Mouse (Mus musculus) heart, embryonic 15.5 days (tissue): ENCODE data around the gene Cdc42ep4. TPM values are rescaled to one million over a fixed set of nuclear protein-coding genes. Genes with fewer than 3 reads are reported as not detected.

Experiments used
- ATAC-seq: fragments of 200-750 bp; cut with Nextera tagmentation; replicated peaks from 2 replicates; pipeline ENCODE4 v1.8.0; 2017; ENCODE audit warnings: low read depth, moderate TSS enrichment; ENCODE audit not compliant: insufficient number of reproducible peaks, insufficient read depth, low FRiP score
- H3K27ac ChIP-seq: fragments of 300-500 bp; sonication (generic); 2 replicates; pipeline ENCODE4 v1.5.1; 2015; ENCODE audit warnings: mild to moderate bottlenecking, inconsistent platforms
- H3K27me3 ChIP-seq: fragments of 300-500 bp; sonication (generic); 2 replicates; pipeline ENCODE4 v1.6.1; 2015; ENCODE audit warnings: inconsistent platforms
- H3K36me3 ChIP-seq: fragments of 300-500 bp; sonication (generic); 2 replicates; pipeline ENCODE4 v1.6.1; 2015; ENCODE audit warnings: mild to moderate bottlenecking, inconsistent platforms
- H3K4me1 ChIP-seq: fragments of 300-500 bp; sonication (generic); replicated peaks from 2 replicates; pipeline ENCODE4 v1.6.1; 2015; ENCODE audit warnings: inconsistent platforms
- H3K4me2 ChIP-seq: fragments of 300-500 bp; sonication (generic); 2 replicates; pipeline ENCODE4 v1.6.1; 2015; ENCODE audit warnings: inconsistent platforms, mild to moderate bottlenecking, moderate library complexity
- H3K4me3 ChIP-seq: fragments of 300-500 bp; sonication (generic); 2 replicates; pipeline ENCODE4 v1.5.1; 2015; ENCODE audit warnings: mild to moderate bottlenecking, inconsistent platforms
- H3K9ac ChIP-seq: fragments of 300-500 bp; sonication (generic); 2 replicates; pipeline ENCODE4 v1.6.1; 2015; ENCODE audit warnings: mild to moderate bottlenecking, inconsistent platforms
- H3K9me3 ChIP-seq: fragments of 300-500 bp; sonication (generic); replicated peaks from 2 replicates; pipeline ENCODE4 v1.6.1; 2016; ENCODE audit warnings: inconsistent platforms
- WGBS: fragments of 180-500 bp; shearing (Covaris S2); methylation state at CpG from one replicate; pipeline ENCODE4 v1.1.7; 2015; ENCODE audit warnings: mixed read lengths; 5-methylcytosine and 5-hydroxymethylcytosine counted together
- polyA plus RNA-seq: library from polyadenylated mRNA; unstranded; fragments of >200 nt; fragmentation: Nextera tagmentation; extraction: Ambion mirVana; gene quantifications from 2 replicates; pipeline ENCODE4 v1.2.1, GENCODE M21; 2015

The Cdc42ep4 gene
- polyA plus RNA-seq = 21.2 and 32.3 TPM in 2 replicates

DNA sequence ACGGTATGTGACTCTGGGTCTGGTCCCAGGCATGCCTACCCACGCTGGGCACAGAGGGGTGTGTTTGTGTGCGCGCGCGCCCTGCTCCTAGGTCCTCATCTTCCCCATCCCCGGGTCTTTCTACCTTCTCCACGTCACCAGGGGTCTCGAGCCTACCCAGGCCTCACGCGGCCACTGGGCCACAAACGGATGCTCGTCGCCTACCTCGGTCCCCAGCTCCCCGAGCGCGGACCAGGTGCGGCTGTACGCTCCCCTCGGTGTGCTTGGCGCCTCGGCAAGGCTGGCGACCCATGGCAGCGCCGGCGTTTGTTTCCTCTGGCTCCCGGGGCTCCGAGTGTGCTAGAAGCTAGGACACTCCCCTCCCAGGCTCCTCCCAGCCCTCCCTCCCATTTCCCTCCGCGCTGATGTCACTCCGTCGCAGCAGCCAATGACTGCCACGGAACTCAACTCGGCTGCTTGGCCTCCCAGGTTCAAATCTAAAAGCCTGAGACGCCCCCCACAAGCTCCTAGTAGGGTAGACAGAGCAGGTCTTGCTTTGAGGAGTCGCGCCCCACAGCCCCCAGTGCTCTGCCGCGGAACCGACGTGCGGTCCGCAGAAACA is at the start of gene Cdc42ep4:
Gene Cdc42ep4 (minus strand): TSS at position 398 of the 601 bp plus-strand sequence.
- ATAC-seq = peak; percentile 81
- H3K4me3 ChIP-seq = peak within 1 kb of the TSS; percentile 83
- no peaks in the 10 kb centered on the region for H3K9me3 ChIP-seq
- peak within 1 kb of the TSS; percentile 95 for H3K4me2 ChIP-seq
- peak within 1 kb of the TSS; percentile 82 for H3K9ac ChIP-seq
- no peaks in the 10 kb centered on the region for H3K36me3 ChIP-seq
- no peaks in the 10 kb centered on the region for H3K27me3 ChIP-seq
- WGBS = under 1% methylated on average over 44 of the region's 44 CpGs
- peaks cover 47% of the 10 kb centered on the region for H3K4me1 ChIP-seq
- peak within 1 kb of the TSS; percentile 92 for H3K27ac ChIP-seq

DNA sequence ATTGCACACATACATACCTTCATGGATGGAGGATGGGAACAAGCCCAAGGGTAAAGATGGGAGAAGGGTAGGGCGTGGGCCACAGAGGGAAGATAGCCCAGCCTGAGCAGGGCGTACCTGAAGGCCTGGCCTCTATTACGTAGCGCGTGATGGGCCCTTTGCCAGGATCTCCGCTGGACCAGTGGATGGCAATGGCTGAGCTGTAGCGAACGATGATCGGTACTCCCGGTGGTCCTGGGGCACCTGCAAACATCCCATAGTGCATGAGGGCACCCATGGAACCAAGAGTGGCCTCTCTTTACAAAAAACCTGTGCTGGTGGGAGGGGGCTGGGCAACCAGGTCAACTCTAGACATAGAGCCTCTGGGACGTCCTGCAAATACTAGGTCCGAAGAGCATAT is 48.3 kb upstream of the Cdc42ep4 start:
- WGBS = 88% methylated on average over 12 of the region's 12 CpGs
- Histone ChIP-seq H3K36me3 (no peaks in the 10 kb centered on the region), H3K27me3 (no peaks in the 10 kb centered on the region; the same call in 1 of the 2 replicates), H3K9ac (no peak overlapping the region), H3K9me3 (no peaks in the 10 kb centered on the region), H3K4me1 (peaks cover 42% of the 10 kb centered on the region), H3K27ac (no peak overlapping the region), H3K4me2 (no peak overlapping the region), H3K4me3 (no peak overlapping the region)
- no peak for ATAC-seq

DNA sequence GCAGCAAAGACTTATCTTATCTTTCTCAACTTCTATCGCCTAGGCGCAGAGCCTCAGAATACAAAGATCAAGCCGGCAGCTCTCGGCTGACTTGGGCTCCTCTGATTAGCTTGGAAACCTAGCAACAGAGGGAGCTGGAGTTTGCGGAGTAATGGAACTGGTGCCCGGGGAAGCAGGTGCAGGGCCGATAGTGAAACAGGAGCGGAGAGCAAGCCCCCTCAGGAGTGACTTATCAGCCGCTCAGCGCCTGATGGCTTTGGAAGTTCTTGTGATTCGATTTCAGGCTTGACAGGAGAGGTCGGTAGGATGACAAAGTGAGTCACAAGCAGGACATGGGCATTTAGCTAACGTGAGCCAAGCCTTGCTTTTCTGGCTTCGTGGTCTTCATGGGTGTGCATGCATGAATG is 47.4 kb upstream of the Cdc42ep4 start:
- ATAC-seq = no peak
- no peaks in the 10 kb centered on the region for H3K27me3 ChIP-seq
- H3K4me1 ChIP-seq = peaks cover 42% of the 10 kb centered on the region
- no peaks in the 10 kb centered on the region for H3K36me3 ChIP-seq
- no peak overlapping the region for H3K9ac ChIP-seq
- 34% methylated on average over 14 of the region's 14 CpGs for WGBS
- no peak overlapping the region for H3K4me3 ChIP-seq
- H3K4me2 ChIP-seq = 0 out of 2 replicates have a peak overlapping the region, but pooled peaks have one; percentile 2
- no peaks in the 10 kb centered on the region for H3K9me3 ChIP-seq
- no peak overlapping the region for H3K27ac ChIP-seq

DNA sequence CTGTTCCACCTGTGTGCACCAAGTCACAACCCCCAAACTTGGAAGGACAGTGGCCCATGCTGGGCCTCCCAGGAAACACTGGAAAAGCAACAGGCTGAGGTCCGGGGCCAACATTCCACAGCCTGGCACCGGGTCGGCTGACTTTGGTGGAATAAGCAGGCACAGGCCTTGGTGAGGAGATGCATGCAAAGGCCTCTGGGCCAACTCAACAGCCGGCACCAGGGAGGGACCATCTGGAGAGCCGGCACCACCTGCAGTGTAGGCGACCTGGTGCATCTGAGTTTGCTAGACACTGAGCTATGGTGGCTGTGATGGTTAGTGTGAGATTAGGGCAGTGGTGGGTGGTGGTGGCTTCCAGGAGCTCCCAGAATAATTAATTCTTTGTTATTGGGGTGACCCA is 46.3 kb upstream of the Cdc42ep4 start:
- Histone ChIP-seq H3K36me3 (no peaks in the 10 kb centered on the region), H3K4me3 (no peak overlapping the region), H3K27ac (no peak overlapping the region), H3K4me1 (peaks cover 35% of the 10 kb centered on the region), H3K4me2 (no peak overlapping the region), H3K27me3 (peaks cover 4% of the 10 kb centered on the region; the same call in 1 of the 2 replicates), H3K9ac (no peak overlapping the region), H3K9me3 (no peaks in the 10 kb centered on the region)
- 71% methylated on average over 6 of the region's 6 CpGs for WGBS
- ATAC-seq = no peak

DNA sequence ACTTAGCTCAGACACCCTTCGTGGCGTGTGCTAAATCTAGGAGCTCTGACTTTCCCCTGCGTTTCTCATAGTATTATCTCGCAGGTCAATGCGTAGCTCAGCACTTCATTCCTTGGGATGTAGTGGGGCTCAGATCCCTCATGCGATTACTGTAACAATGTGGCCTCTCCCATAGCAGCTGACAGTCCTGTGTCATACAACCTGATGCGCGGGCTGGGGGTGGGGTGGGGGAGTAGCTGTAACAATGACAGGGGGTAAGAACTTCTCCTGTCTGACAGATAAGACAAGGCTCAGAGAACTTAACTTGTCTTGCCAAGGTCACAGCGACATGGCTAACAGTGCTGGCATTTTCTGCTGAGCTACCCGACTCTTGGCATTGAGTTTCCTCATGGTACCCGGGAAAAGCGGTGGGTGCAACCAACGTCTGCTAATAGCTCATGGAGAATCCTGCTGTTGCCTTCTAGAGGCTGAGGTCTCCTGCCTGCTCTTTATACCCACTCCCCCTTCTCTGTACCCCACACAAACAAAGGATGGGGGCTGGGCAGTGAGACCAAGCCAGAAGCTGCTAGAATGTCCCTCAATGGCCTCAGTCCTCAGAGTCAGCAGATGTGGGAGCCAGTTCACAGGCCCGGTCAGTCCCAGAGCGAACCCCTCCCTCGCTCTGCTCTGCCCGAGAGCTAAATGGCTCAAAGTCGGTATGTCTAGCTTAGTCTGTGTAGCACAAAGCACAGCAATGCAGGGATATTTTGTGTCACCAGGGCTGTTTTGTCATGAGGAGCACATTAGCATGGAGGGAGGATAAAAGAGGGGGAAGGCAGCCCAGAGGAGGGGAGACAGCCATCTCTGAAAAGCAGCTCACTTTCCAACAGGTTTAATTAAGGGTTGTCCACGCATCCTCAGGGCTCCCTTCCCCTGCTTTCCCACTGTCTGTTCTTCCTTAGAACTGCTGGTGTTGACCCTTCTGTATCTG is 45.6 kb upstream of the Cdc42ep4 start:
- Histone ChIP-seq H3K36me3 (no peaks in the 10 kb centered on the region), H3K4me2 (no peak overlapping the region), H3K4me1 (peaks cover 28% of the 10 kb centered on the region), H3K27me3 (peaks cover 4% of the 10 kb centered on the region; the same call in 1 of the 2 replicates), H3K4me3 (no peak overlapping the region), H3K9me3 (no peaks in the 10 kb centered on the region), H3K9ac (no peak overlapping the region), H3K27ac (no peak overlapping the region)
- ATAC-seq = no peak
- WGBS = 61% methylated on average over 19 of the region's 19 CpGs

DNA sequence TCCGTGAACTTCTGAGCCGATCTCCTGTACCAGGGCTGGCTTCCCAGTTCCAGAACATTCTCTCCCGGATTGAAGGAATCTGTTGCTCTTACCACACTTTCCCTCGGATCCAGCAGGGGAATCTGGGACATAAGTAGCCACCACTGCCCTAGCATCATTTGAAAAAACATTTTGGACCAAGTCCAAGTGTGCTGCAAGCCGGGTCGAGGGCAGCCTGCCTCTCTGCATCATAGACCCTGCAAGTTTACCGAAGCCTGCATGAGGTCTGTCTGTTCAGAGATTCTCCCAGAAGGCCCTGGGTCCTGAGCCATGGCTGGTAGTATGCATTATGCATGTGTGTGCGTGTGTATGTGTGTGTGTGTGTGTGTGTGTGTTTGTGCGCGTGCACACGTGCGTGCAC is 44.2 kb upstream of the Cdc42ep4 start:
- Histone ChIP-seq H3K9me3 (no peaks in the 10 kb centered on the region), H3K27ac (no peak overlapping the region), H3K36me3 (no peaks in the 10 kb centered on the region), H3K4me1 (peaks cover 16% of the 10 kb centered on the region), H3K27me3 (peaks cover 4% of the 10 kb centered on the region; the same call in 1 of the 2 replicates), H3K9ac (no peak overlapping the region), H3K4me2 (no peak overlapping the region), H3K4me3 (no peak overlapping the region)
- no peak for ATAC-seq
- WGBS = 71% methylated on average over 12 of the region's 12 CpGs

DNA sequence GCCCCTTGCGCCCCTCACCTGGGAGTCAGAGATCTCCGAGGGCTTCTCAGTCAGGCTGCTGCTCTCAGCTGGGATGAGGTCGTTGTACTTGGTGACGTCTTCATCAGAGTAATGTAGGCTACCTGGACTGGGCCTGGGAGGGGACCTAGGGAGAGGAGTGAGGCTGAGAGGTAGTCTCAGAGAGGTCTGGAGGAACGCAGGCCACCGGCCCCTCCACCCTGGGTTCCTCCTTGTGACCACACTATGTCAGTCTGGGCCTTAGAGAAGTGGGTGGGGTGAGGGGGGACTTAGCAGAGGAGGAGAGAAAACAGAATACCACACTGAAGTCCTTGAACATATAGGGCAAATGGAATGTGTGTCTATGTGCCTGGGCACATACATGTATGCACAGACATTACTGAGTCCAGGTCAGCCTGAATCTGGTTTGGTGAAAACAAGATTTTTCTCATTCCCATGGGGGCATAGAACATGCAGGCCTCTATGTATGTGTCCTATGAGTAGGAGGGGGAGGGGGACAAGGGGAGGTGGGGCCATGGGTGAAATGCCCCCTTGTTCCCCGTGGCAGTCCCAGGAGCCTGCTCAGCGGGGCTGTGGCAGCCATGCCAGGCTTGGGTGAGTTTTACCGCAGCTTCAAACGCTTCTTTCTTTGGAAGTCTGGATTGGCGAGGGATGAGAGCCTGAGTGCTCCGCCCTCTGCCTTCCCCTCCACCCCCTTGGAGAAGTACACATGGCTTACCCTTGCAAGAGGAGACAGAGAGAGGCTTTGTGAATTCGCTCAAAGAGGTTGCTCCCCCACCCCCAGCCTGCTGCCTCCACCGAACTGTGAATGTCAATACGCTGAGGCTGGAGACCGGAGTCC is 39.9 kb upstream of the Cdc42ep4 start:
- H3K9ac ChIP-seq = no peak overlapping the region
- ATAC-seq = no peak
- H3K4me1 ChIP-seq = peaks cover 15% of the 10 kb centered on the region
- H3K9me3 ChIP-seq = no peaks in the 10 kb centered on the region
- H3K4me3 ChIP-seq = no peak overlapping the region
- peaks cover 4% of the 10 kb centered on the region; the same call in 1 of the 2 replicates for H3K27me3 ChIP-seq
- WGBS = 66% methylated on average over 16 of the region's 16 CpGs
- no peaks in the 10 kb centered on the region for H3K36me3 ChIP-seq
- no peak overlapping the region for H3K27ac ChIP-seq
- H3K4me2 ChIP-seq = no peak overlapping the region

DNA sequence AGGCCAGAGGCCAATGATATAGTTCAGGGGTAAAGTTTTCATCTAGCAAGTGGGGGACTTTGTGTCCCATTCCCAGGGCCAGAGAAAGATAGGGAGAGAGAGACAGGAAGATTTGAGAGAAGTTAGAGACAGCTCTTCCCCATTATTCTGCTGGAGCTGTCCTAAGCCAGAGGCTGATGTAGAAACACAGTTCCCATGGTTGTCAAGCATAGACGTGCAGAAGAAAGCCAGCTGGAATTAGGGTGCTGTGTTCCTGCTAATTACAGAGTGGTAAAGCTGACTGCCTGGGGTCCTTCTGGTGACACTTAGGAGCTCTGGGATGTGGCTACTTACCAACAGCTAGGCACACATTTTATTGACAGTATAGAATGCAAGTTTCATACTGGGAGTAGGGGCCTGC is 37.4 kb upstream of the Cdc42ep4 start:
- peak overlapping the region; percentile 47 for H3K27ac ChIP-seq
- no peaks in the 10 kb centered on the region for H3K36me3 ChIP-seq
- H3K9ac ChIP-seq = no peak overlapping the region
- no peak overlapping the region for H3K4me2 ChIP-seq
- H3K27me3 ChIP-seq = peaks cover 4% of the 10 kb centered on the region; the same call in 1 of the 2 replicates
- H3K4me1 ChIP-seq = peaks cover 36% of the 10 kb centered on the region
- WGBS = 28% methylated on average over 1 of the region's 1 CpGs
- H3K9me3 ChIP-seq = no peaks in the 10 kb centered on the region
- no peak overlapping the region for H3K4me3 ChIP-seq
- no peak for ATAC-seq

DNA sequence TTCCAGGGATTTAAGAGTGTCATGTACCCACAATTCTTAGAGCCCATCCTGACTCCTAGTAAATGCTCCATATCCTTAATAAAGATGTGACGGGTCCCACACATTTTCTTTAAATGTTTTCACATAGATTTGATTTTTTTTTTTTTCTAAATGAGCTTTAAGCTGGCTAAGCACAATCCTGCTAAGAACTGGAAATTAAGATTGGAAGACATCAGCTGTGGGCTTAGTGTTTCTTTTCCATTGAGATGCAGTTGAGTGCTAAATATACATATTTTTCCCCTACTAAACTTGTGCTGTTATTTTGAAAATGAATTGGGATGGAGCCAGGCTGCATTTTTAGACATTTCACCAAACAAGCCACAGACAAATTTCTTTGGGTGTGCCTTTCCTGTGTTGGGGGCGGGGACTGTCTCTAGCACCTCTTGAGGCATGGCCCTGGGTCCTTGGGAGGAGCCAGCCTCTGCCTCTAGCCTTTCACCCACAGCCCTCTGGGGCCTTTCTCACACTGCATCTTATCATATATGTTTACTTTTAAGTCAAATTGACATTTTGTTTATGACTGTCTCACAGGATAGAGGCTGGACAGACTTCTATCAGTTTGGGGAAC is 36.6 kb upstream of the Cdc42ep4 start:
- peaks cover 36% of the 10 kb centered on the region for H3K4me1 ChIP-seq

DNA sequence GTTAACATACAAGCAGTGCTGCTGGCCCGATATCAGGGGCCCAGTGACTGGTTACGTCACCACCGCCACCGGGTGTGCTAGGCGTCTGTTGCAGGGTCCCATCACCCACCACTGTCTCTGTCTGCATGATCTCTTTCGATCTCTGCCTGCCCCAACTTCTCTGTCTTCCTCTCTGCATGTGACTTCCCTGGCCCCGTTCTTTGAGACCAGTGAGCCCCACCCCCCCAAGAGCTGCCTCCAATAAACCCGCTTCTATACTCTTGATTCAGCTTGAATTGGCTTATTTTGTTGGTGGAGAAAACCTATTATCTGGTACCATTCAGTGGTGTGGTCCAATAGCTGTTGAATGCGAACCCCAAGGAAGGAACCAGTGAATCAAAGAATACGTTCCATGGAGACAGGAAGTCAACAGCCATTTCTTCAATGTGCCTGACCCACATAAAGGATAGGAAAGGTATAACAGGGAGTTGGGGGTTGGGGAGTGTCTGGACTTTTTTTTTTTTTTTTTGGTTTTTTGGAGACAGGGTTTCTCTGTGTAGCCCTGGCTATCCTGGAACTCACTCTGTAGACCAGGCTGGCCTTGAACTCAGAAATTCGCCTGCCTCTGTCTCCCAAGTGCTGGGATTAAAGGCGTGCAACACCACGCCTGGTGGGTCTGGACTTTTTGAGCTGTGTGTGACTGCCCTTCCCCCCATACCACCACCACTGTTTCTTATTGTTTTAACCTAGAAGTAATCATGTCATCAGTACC is 35.9 kb upstream of the Cdc42ep4 start:
- Histone ChIP-seq H3K4me2 (no peak overlapping the region), H3K9ac (no peak overlapping the region), H3K27ac (0 out of 2 replicates have a peak overlapping the region, but pooled peaks have one; percentile 47), H3K9me3 (no peaks in the 10 kb centered on the region), H3K4me1 (peaks cover 36% of the 10 kb centered on the region), H3K36me3 (no peaks in the 10 kb centered on the region), H3K27me3 (no peaks in the 10 kb centered on the region), H3K4me3 (no peak overlapping the region)
- no peak for ATAC-seq
- WGBS = 74% methylated on average over 13 of the region's 13 CpGs

More for the DNA sequence above, 36.6 kb upstream of the Cdc42ep4 start:
- WGBS = 69% methylated on average over 2 of the region's 2 CpGs
- Histone ChIP-seq H3K4me2 (no peak overlapping the region), H3K9me3 (no peaks in the 10 kb centered on the region), H3K4me3 (no peak overlapping the region), H3K27ac (peak overlapping the region; percentile 47), H3K27me3 (peaks cover 2% of the 10 kb centered on the region; the same call in 1 of the 2 replicates), H3K36me3 (no peaks in the 10 kb centered on the region), H3K9ac (no peak overlapping the region)
- ATAC-seq = no peak
